Mouse (Mus musculus): ENCODE data around the gene Hyal1. TPM values are rescaled to one million over a fixed set of nuclear protein-coding genes. Genes with fewer than 3 reads are reported as not detected.

Hyal1 gene
- polyA plus RNA-seq, 1 experiment from 2014 or later = 10.0 TPM

GRCm38 (mm10) chr9:107579023-107579900, 2.5 kb downstream of the Hyal1 start:
- H3K36me3 ChIP-seq = peaks cover 22% of the 10 kb centered on the region
- H3K9me3 ChIP-seq = no peaks in the 10 kb centered on the region
- H3K4me1 ChIP-seq (replicated peaks) = peaks cover 50% of the 10 kb centered on the region
- no peak overlapping the region for H3K4me3 ChIP-seq (replicated peaks)
- peak overlapping the region; percentile 1; the same call in 1 of the 2 replicates for H3K9ac ChIP-seq (replicated peaks)
- no peak overlapping the region for H3K27ac ChIP-seq
- H3K27me3 ChIP-seq = no peaks in the 10 kb centered on the region
- no peak overlapping the region for H3K4me2 ChIP-seq (replicated peaks)
- ATAC-seq = no peak
- 94% methylated on average over 14 of the region's 14 CpGs for WGBS

- under 1% methylated on average over 32 of the region's 32 CpGs for WGBS
- Histone ChIP-seq H3K4me3 (replicated peaks) (peak within 1 kb of the TSS; percentile 60), H3K36me3 (peaks cover 17% of the 10 kb centered on the region), H3K4me1 (replicated peaks) (peaks cover 50% of the 10 kb centered on the region), H3K27ac (peak within 1 kb of the TSS; percentile 80), H3K9ac (replicated peaks) (peak within 1 kb of the TSS; percentile 78), H3K27me3 (no peaks in the 10 kb centered on the region), H3K9me3 (no peaks in the 10 kb centered on the region), H3K4me2 (replicated peaks) (peak within 1 kb of the TSS; percentile 97)
- ATAC-seq = peak; percentile 82
Observed at GRCm38 (mm10) chr9:107580501-107581317, 4.0 kb downstream of the Hyal1 start, which contains the start of gene Hyal3. Hyal3 (plus strand) TSS chr9:107580818.

GRCm38 (mm10) chr9:107581584-107581983, 4.9 kb downstream of the Hyal1 start:
- peaks cover 17% of the 10 kb centered on the region for H3K36me3 ChIP-seq
- H3K27me3 ChIP-seq = no peaks in the 10 kb centered on the region
- no peak overlapping the region for H3K27ac ChIP-seq
- no peak for ATAC-seq
- no peaks in the 10 kb centered on the region for H3K9me3 ChIP-seq
- peaks cover 48% of the 10 kb centered on the region for H3K4me1 ChIP-seq (replicated peaks)
- H3K4me3 ChIP-seq (replicated peaks) = peak overlapping the region; percentile 60
- 84% methylated on average over 4 of the region's 4 CpGs for WGBS
- H3K9ac ChIP-seq (replicated peaks) = peak overlapping the region; percentile 78
- H3K4me2 ChIP-seq (replicated peaks) = peak overlapping the region; percentile 97

GRCm38 (mm10) chr9:107582509-107583062, 5.9 kb downstream of the Hyal1 start:
- H3K27ac ChIP-seq = no peak overlapping the region
- no peak for ATAC-seq
- H3K36me3 ChIP-seq = peaks cover 17% of the 10 kb centered on the region
- H3K4me1 ChIP-seq (replicated peaks) = peaks cover 41% of the 10 kb centered on the region
- WGBS = 91% methylated on average over 7 of the region's 7 CpGs
- H3K4me2 ChIP-seq (replicated peaks) = 0 out of 2 replicates have a peak overlapping the region, but pooled peaks have one; percentile 0
- H3K9me3 ChIP-seq = no peaks in the 10 kb centered on the region
- 0 out of 2 replicates have a peak overlapping the region, but pooled peaks have one; percentile 32 for H3K9ac ChIP-seq (replicated peaks)
- no peak overlapping the region for H3K4me3 ChIP-seq (replicated peaks)
- no peaks in the 10 kb centered on the region for H3K27me3 ChIP-seq

GRCm38 (mm10) chr9:107583174-107583573, 6.4 kb downstream of the Hyal1 start:
- no peaks in the 10 kb centered on the region for H3K27me3 ChIP-seq
- H3K27ac ChIP-seq = no peak overlapping the region
- no peak overlapping the region for H3K4me2 ChIP-seq (replicated peaks)
- H3K4me3 ChIP-seq (replicated peaks) = no peak overlapping the region
- H3K9ac ChIP-seq (replicated peaks) = no peak overlapping the region
- H3K36me3 ChIP-seq = peaks cover 17% of the 10 kb centered on the region
- H3K4me1 ChIP-seq (replicated peaks) = peaks cover 41% of the 10 kb centered on the region
- 92% methylated on average over 14 of the region's 14 CpGs for WGBS
- no peaks in the 10 kb centered on the region for H3K9me3 ChIP-seq
- no peak for ATAC-seq

GRCm38 (mm10) chr9:107586504-107586903, 9.8 kb downstream of the Hyal1 start:
- Histone ChIP-seq H3K36me3 (peaks cover 35% of the 10 kb centered on the region), H3K27me3 (no peaks in the 10 kb centered on the region), H3K9me3 (no peaks in the 10 kb centered on the region), H3K27ac (no peak overlapping the region), H3K4me3 (replicated peaks) (no peak overlapping the region), H3K9ac (replicated peaks) (no peak overlapping the region), H3K4me1 (replicated peaks) (peaks cover 24% of the 10 kb centered on the region), H3K4me2 (replicated peaks) (no peak overlapping the region)
- 92% methylated on average over 5 of the region's 5 CpGs for WGBS
- ATAC-seq = no peak

- Histone ChIP-seq H3K27ac (peak within 1 kb of the TSS; percentile 30; the same call in 1 of the 2 replicates), H3K27me3 (no peaks in the 10 kb centered on the region), H3K9me3 (no peaks in the 10 kb centered on the region), H3K4me3 (replicated peaks) (peak within 1 kb of the TSS; percentile 78), H3K4me1 (replicated peaks) (peaks cover 17% of the 10 kb centered on the region), H3K4me2 (replicated peaks) (peak within 1 kb of the TSS; percentile 82), H3K9ac (replicated peaks) (peak within 1 kb of the TSS; percentile 65), H3K36me3 (peaks cover 40% of the 10 kb centered on the region)
- 14% methylated on average over 46 of the region's 46 CpGs for WGBS
- peak; percentile 99 for ATAC-seq
Observed at GRCm38 (mm10) chr9:107586974-107587832, 10.5 kb downstream of the Hyal1 start, which contains the start of gene Ifrd2. Ifrd2 (plus strand) TSS chr9:107587642.

GRCm38 (mm10) chr9:107587833-107588639, 11.3 kb downstream of the Hyal1 start:
- ATAC-seq = no peak
- H3K4me1 ChIP-seq (replicated peaks) = peaks cover 16% of the 10 kb centered on the region
- WGBS = 7% methylated on average over 33 of the region's 33 CpGs
- peak overlapping the region; percentile 30; the same call in 1 of the 2 replicates for H3K27ac ChIP-seq
- peak overlapping the region; percentile 65 for H3K9ac ChIP-seq (replicated peaks)
- no peaks in the 10 kb centered on the region for H3K9me3 ChIP-seq
- peak overlapping the region; percentile 82 for H3K4me2 ChIP-seq (replicated peaks)
- H3K27me3 ChIP-seq = no peaks in the 10 kb centered on the region
- H3K4me3 ChIP-seq (replicated peaks) = peak overlapping the region; percentile 78
- H3K36me3 ChIP-seq = peaks cover 42% of the 10 kb centered on the region

GRCm38 (mm10) chr9:107590058-107590772, 13.5 kb downstream of the Hyal1 start:
- Histone ChIP-seq H3K9me3 (no peaks in the 10 kb centered on the region), H3K4me2 (replicated peaks) (no peak overlapping the region), H3K4me1 (replicated peaks) (peaks cover 18% of the 10 kb centered on the region), H3K4me3 (replicated peaks) (no peak overlapping the region), H3K27ac (no peak overlapping the region), H3K36me3 (peaks cover 43% of the 10 kb centered on the region), H3K27me3 (no peaks in the 10 kb centered on the region), H3K9ac (replicated peaks) (no peak overlapping the region)
- no peak for ATAC-seq
- 92% methylated on average over 25 of the region's 25 CpGs for WGBS

- Histone ChIP-seq H3K4me2 (replicated peaks) (no peak overlapping the region), H3K36me3 (peaks cover 43% of the 10 kb centered on the region), H3K9me3 (no peaks in the 10 kb centered on the region), H3K27ac (no peak overlapping the region), H3K9ac (replicated peaks) (no peak overlapping the region), H3K27me3 (no peaks in the 10 kb centered on the region), H3K4me1 (replicated peaks) (peaks cover 18% of the 10 kb centered on the region), H3K4me3 (replicated peaks) (no peak overlapping the region)
- no peak for ATAC-seq
- 96% methylated on average over 6 of the region's 6 CpGs for whole genome bisulfite sequencing
Observed at GRCm38 (mm10) chr9:107590773-107591060, 14.0 kb downstream of the Hyal1 start.
